Mouse (Mus musculus): ENCODE data around the gene Jun.

- TF ChIP-seq CTCF (IDR thresholded peaks at IDR 0.05; ENCODE audit: control insufficient read depth, insufficient read depth, insufficient replicate concordance, low read depth, low read length), result no peak
- TF ChIP-seq POLR2A (IDR thresholded peaks at IDR 0.05; ENCODE audit: control insufficient read depth, low read depth, low read length), result peak; percentile 95
These were observed at the start of gene Jun for GRCm38 (mm10) chr4:95052025-95052899.

All from testis, adult 2 months (tissue).